Mouse (Mus musculus) layer of hippocampus, adult 8-10 months (tissue): ENCODE measurements around the gene Nr6a1. TPM values are rescaled to one million over a fixed set of nuclear protein-coding genes. Genes with fewer than 3 reads are reported as not detected.

ENCODE experiments used
- DNase-seq, 2 experiments: peaks; one replicate each; pipeline ENCODE4 v3.0.0; 2022; ENCODE audit warnings: low spot score in 2 of 2
- microRNA-seq, 2 experiments: library from miRNA; unstranded; fragments of <30 nt; microRNA quantifications; one replicate each; pipeline ENCODE4 v1.2.0; 2022
- total RNA-seq, 4 experiments: library from RNA; stranded (reverse); gene quantifications; 2 replicates each; pipeline ENCODE4 v1.2.4; 2022

Nr6a1 gene
- total RNA-seq, 4 experiments from 2014 or later = 5.7 to 9.2 (median 7.7) TPM

- DNase-seq = no peak
Observed at GRCm38 (mm10) chr2:38678947-38679346, 248.5 kb downstream of the Nr6a1 start.

- no peak for DNase-seq
Observed at GRCm38 (mm10) chr2:38675366-38675969, 252.0 kb downstream of the Nr6a1 start.

Small RNA genes lying within 50 kb of the gene (microRNA-seq; reads per million reads assigned to microRNA genes)
- 11.8 to 15.2 reads per million in 2 experiments for gene Mir181a-2
- gene Mir181b-2 = 1,433 to 1,571 reads per million in 2 experiments

Other genes starting within 250 kb of the Nr6a1 start
- gene Nr5a1, start 213.1 kb downstream of the Nr6a1 start, total RNA-seq = under 1 TPM in 2 of 4 experiments, not detected in 2; 0.11 to 0.21 TPM
- gene Olfml2a, start 4.3 kb upstream of the Nr6a1 start, total RNA-seq = 1 to 10 TPM; 1.7 to 1.9 (median 1.8) TPM
- gene Wdr38, start 69.8 kb upstream of the Nr6a1 start, total RNA-seq = under 1 TPM; 0.45 to 0.83 (median 0.71) TPM
- 10 to 100 TPM; 83.2 to 99.9 (median 93.0) TPM for gene Arpc5l, start 77.7 kb upstream of the Nr6a1 start, total RNA-seq
- 100 to 1,000 TPM; 217 to 315 (median 252) TPM for gene Rpl35, start 77.9 kb upstream of the Nr6a1 start, total RNA-seq
- gene Golga1, start 137.9 kb upstream of the Nr6a1 start, total RNA-seq = 10 to 100 TPM; 27.3 to 44.0 (median 35.9) TPM